Mouse (Mus musculus) E14TG2a.4 (cell line): Measurements from ENCODE around the gene 1700022I11Rik.

Experiments
- H3K27me3 ChIP-seq: 2 replicates; pipeline ENCODE4 v1.6.1; 2014; ENCODE audit warnings: low read length, control low read depth; ENCODE audit not compliant: insufficient read depth
- H3K36me3 ChIP-seq: 2 replicates; pipeline ENCODE4 v1.6.1; 2014; ENCODE audit warnings: low read length, control low read depth; ENCODE audit not compliant: insufficient read depth
- H3K4me1 ChIP-seq: replicated peaks from 2 replicates; pipeline ENCODE4 v1.6.1; 2014; ENCODE audit warnings: low read depth, low read length, control low read depth
- H3K4me3 ChIP-seq: replicated peaks from 2 replicates; pipeline ENCODE4 v1.5.1; 2014; ENCODE audit warnings: mild to moderate bottlenecking, low read length
- H3K9me3 ChIP-seq: 2 replicates; pipeline ENCODE4 v1.6.1; 2014; ENCODE audit warnings: low read length, control low read depth
- CTCF ChIP-seq: conservative IDR thresholded peaks from 2 replicates; pipeline ENCODE4 v1.5.1; 2014; ENCODE audit warnings: low read length
- NANOG ChIP-seq: IDR thresholded peaks from 2 replicates; pipeline ENCODE4 v1.6.1; 2014; ENCODE audit warnings: borderline replicate concordance, low read length, mixed read lengths
- POU5F1 ChIP-seq: IDR thresholded peaks from 2 replicates; pipeline ENCODE4 v1.6.1; 2014; ENCODE audit warnings: low read length, borderline replicate concordance

1700022I11Rik gene

GRCm38 (mm10) chr4:42932229-42932969 lies 37.0 kb upstream of the 1700022I11Rik start:
- no peak for TF ChIP-seq CTCF
- no peak for TF ChIP-seq NANOG
- TF ChIP-seq POU5F1, result no peak
- H3K4me1 ChIP-seq, result peaks cover 10% of the 10 kb centered on the region
- H3K36me3 ChIP-seq, result no peaks in the 10 kb centered on the region
- H3K27me3 ChIP-seq, result peaks cover 53% of the 10 kb centered on the region
- no peak overlapping the region for H3K4me3 ChIP-seq
- no peaks in the 10 kb centered on the region for H3K9me3 ChIP-seq

- peak overlapping the region; percentile 60 for H3K4me3 ChIP-seq
- no peaks in the 10 kb centered on the region for H3K9me3 ChIP-seq
- H3K36me3 ChIP-seq, result no peaks in the 10 kb centered on the region
- H3K27me3 ChIP-seq, result peaks cover 65% of the 10 kb centered on the region
- TF ChIP-seq NANOG, result no peak
- TF ChIP-seq CTCF, result no peak
- H3K4me1 ChIP-seq, result peaks cover 22% of the 10 kb centered on the region
These were observed 35.8 kb upstream of the 1700022I11Rik start for GRCm38 (mm10) chr4:42933630-42934029.

DNA sequence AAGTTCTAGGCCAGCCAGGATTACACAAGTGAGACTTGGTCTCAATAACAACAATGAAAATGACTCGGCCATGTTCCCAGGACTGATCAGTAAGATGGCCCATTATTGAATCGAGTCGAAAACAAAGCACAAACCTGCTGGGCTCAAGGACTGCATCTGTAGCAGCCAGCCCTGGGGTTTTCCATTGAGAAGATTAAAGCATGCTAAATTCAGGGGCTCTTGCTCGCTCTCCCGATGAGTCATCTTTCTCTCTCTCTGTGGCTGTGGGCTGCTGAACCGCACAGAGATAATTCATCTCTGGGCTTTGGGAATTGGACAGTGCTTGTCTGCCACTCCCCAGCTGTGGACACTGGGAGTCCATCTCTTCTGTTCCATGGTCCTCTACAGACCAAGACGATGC lies 28.0 kb upstream of the 1700022I11Rik start:
- H3K36me3 ChIP-seq, result no peaks in the 10 kb centered on the region
- no peaks in the 10 kb centered on the region for H3K9me3 ChIP-seq
- H3K4me1 ChIP-seq, result peaks cover 18% of the 10 kb centered on the region
- TF ChIP-seq POU5F1 (no peak), CTCF (no peak), NANOG (no peak)
- peaks cover 73% of the 10 kb centered on the region for H3K27me3 ChIP-seq
- H3K4me3 ChIP-seq, result no peak overlapping the region

DNA sequence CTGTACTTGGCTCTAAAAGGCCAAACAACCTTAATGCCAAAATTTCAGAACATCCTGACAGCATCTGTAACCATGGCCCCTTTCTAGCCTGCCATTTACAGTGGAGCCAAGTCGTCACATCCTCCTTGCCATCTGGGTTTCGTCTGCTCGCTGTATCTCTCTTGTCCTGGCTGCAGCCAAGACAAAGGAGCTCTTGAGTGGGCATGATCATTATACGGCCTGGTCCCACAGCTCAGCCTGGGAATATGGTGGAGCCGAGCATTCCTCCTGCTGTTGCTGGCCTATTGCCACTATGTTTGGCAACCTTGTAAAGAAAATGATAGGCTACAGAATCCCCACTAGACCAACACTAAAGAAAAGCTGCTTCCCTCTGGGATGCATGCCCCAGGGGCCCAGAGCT lies 26.1 kb upstream of the 1700022I11Rik start:
- Histone ChIP-seq H3K4me1 (peaks cover 12% of the 10 kb centered on the region), H3K9me3 (no peaks in the 10 kb centered on the region), H3K4me3 (no peak overlapping the region), H3K27me3 (peaks cover 73% of the 10 kb centered on the region), H3K36me3 (no peaks in the 10 kb centered on the region)
- TF ChIP-seq NANOG (no peak), CTCF (no peak), POU5F1 (no peak)

DNA sequence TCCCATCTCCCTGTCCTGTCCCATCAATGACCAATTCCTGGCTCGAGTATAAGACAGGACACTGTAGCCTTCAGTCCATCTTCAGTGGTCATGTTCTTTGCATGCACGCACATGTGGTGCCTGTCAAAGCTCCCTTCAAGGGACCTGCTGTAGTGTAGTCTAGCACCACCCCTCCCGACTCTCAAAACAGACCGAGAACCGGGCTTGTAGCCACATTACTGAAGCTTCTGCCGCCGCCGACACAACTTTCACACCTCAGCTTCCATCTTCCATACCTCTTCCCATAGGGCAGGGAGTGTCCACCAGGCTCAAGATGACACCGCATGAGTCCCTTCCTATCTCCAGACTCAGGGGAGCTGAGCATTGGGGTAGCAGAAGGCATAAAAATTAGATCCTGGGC lies 25.2 kb upstream of the 1700022I11Rik start:
- H3K36me3 ChIP-seq, result no peaks in the 10 kb centered on the region
- H3K4me1 ChIP-seq, result peaks cover 8% of the 10 kb centered on the region
- H3K27me3 ChIP-seq, result peaks cover 65% of the 10 kb centered on the region
- TF ChIP-seq CTCF, result no peak
- TF ChIP-seq NANOG, result no peak
- no peak for TF ChIP-seq POU5F1
- no peak overlapping the region for H3K4me3 ChIP-seq
- no peaks in the 10 kb centered on the region for H3K9me3 ChIP-seq

- no peak overlapping the region for H3K4me3 ChIP-seq
- H3K9me3 ChIP-seq, result no peaks in the 10 kb centered on the region
- H3K4me1 ChIP-seq, result peaks cover 11% of the 10 kb centered on the region
- H3K27me3 ChIP-seq, result peaks cover 59% of the 10 kb centered on the region
- no peaks in the 10 kb centered on the region for H3K36me3 ChIP-seq
- TF ChIP-seq NANOG (no peak), POU5F1 (no peak), CTCF (no peak)
These were observed 24.4 kb upstream of the 1700022I11Rik start for GRCm38 (mm10) chr4:42945043-42945442.

GRCm38 (mm10) chr4:42945445-42945844 lies 24.0 kb upstream of the 1700022I11Rik start:
- no peaks in the 10 kb centered on the region for H3K36me3 ChIP-seq
- H3K9me3 ChIP-seq, result no peaks in the 10 kb centered on the region
- peaks cover 13% of the 10 kb centered on the region for H3K4me1 ChIP-seq
- no peak overlapping the region for H3K4me3 ChIP-seq
- H3K27me3 ChIP-seq, result peaks cover 55% of the 10 kb centered on the region
- TF ChIP-seq POU5F1 (no peak), CTCF (no peak), NANOG (no peak)

- no peaks in the 10 kb centered on the region for H3K9me3 ChIP-seq
- peaks cover 50% of the 10 kb centered on the region for H3K27me3 ChIP-seq
- no peak overlapping the region for H3K4me3 ChIP-seq
- H3K36me3 ChIP-seq, result no peaks in the 10 kb centered on the region
- TF ChIP-seq NANOG (no peak), CTCF (peak; percentile 77)
- H3K4me1 ChIP-seq, result peaks cover 18% of the 10 kb centered on the region
These were observed 23.5 kb upstream of the 1700022I11Rik start for GRCm38 (mm10) chr4:42945952-42946351.

- no peak overlapping the region for H3K4me3 ChIP-seq
- H3K9me3 ChIP-seq, result no peaks in the 10 kb centered on the region
- H3K27me3 ChIP-seq, result peaks cover 43% of the 10 kb centered on the region
- peaks cover 27% of the 10 kb centered on the region for H3K4me1 ChIP-seq
- H3K36me3 ChIP-seq, result 0 out of 2 replicates have a peak, but pooled peaks cover 3% of the 10 kb centered on the region
- TF ChIP-seq CTCF (no peak), POU5F1 (no peak), NANOG (no peak)
These were observed 22.6 kb upstream of the 1700022I11Rik start for GRCm38 (mm10) chr4:42946733-42947290.
